Mouse (Mus musculus) midbrain, embryonic 13.5 days (tissue): ENCODE data around the gene Asap3. TPM values are rescaled to one million over a fixed set of nuclear protein-coding genes. Genes with fewer than 3 reads are reported as not detected.

ENCODE experiments used
- ATAC-seq: fragments of 200-750 bp; cut with Nextera tagmentation; 2 replicates; pipeline ENCODE4 v1.8.0; 2017; ENCODE audit warnings: mild to moderate bottlenecking, moderate TSS enrichment, moderate library complexity
- H3K27ac ChIP-seq: fragments of 300-500 bp; sonication (generic); 2 replicates; pipeline ENCODE4 v1.5.1; 2015; ENCODE audit warnings: inconsistent platforms, mild to moderate bottlenecking, moderate library complexity
- H3K27me3 ChIP-seq: fragments of 300-500 bp; sonication (generic); 2 replicates; pipeline ENCODE4 v1.6.1; 2015; ENCODE audit warnings: mild to moderate bottlenecking, inconsistent platforms
- H3K36me3 ChIP-seq: fragments of 300-500 bp; sonication (generic); 2 replicates; pipeline ENCODE4 v1.6.1; 2015; ENCODE audit warnings: mild to moderate bottlenecking, inconsistent platforms
- H3K4me1 ChIP-seq: fragments of 300-500 bp; sonication (generic); replicated peaks from 2 replicates; pipeline ENCODE4 v1.6.1; 2015; ENCODE audit warnings: inconsistent platforms
- H3K4me2 ChIP-seq: fragments of 300-500 bp; sonication (generic); replicated peaks from 2 replicates; pipeline ENCODE4 v1.6.1; 2015; ENCODE audit warnings: moderate library complexity, mild to moderate bottlenecking, inconsistent platforms
- H3K4me3 ChIP-seq: fragments of 300-500 bp; sonication (generic); replicated peaks from 2 replicates; pipeline ENCODE4 v1.5.1; 2015; ENCODE audit warnings: mild to moderate bottlenecking, inconsistent platforms
- H3K9ac ChIP-seq: fragments of 300-500 bp; sonication (generic); replicated peaks from 2 replicates; pipeline ENCODE4 v1.6.1; 2015; ENCODE audit warnings: mild to moderate bottlenecking, inconsistent platforms
- H3K9me3 ChIP-seq: fragments of 300-500 bp; sonication (generic); 2 replicates; pipeline ENCODE4 v1.6.1; 2016; ENCODE audit warnings: mild to moderate bottlenecking, inconsistent platforms
- WGBS: fragments of 180-500 bp; shearing (Covaris S2); methylation state at CpG from one replicate; pipeline ENCODE4 v1.1.7; 2015; 5-methylcytosine and 5-hydroxymethylcytosine counted together
- polyA plus RNA-seq: library from polyadenylated mRNA; unstranded; fragments of >200 nt; fragmentation: Nextera tagmentation; extraction: Ambion mirVana; gene quantifications from 2 replicates; pipeline ENCODE4 v1.2.1, GENCODE M21; 2015

Asap3 gene
- polyA plus RNA-seq, 1 experiment from 2014 or later = 4.5 TPM

DNA sequence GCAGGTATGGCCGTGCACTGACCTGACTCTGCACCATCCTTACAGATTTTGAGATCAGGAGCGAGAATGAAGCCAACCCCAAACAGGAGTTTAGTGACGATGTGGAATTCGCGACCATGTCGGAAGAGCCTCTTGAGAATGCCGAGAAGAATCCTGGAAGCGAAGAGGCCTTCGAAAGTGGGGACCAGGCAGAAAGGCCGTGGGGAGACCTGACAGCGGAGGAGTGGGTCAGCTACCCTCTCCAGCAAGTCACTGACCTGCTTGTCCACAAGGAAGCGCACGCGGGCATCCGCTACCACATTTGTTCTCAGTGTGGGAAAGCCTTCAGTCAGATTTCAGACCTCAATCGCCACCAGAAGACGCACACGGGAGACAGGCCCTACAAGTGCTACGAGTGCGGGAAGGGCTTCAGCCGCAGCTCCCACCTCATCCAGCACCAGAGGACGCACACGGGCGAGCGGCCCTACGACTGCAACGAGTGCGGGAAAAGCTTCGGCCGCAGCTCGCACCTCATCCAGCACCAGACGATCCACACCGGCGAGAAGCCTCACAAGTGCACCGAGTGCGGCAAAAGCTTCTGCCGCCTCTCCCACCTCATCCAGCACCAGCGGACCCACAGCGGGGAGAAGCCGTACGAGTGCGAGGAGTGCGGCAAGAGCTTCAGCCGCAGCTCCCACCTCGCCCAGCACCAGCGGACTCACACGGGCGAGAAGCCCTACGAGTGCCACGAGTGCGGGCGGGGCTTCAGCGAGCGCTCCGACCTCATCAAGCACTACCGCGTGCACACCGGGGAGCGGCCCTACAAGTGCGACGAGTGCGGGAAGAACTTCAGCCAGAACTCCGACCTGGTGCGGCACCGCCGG, 84.0 kb downstream of the Asap3 start:
- peaks cover 77% of the 10 kb centered on the region for H3K36me3 ChIP-seq
- H3K9ac ChIP-seq = peak overlapping the region; percentile 51
- H3K4me3 ChIP-seq = peak overlapping the region; percentile 15
- 0 out of 2 replicates have a peak, but pooled peaks cover 3% of the 10 kb centered on the region for H3K9me3 ChIP-seq
- H3K27me3 ChIP-seq = peaks cover 25% of the 10 kb centered on the region
- peaks cover 41% of the 10 kb centered on the region for H3K4me1 ChIP-seq
- WGBS = 25% methylated on average over 66 of the region's 66 CpGs
- H3K4me2 ChIP-seq = peak overlapping the region; percentile 42
- ATAC-seq = no peak
- H3K27ac ChIP-seq = no peak overlapping the region

- peaks cover 41% of the 10 kb centered on the region for H3K4me1 ChIP-seq
- H3K36me3 ChIP-seq = peaks cover 77% of the 10 kb centered on the region
- H3K9ac ChIP-seq = peak overlapping the region; percentile 51
- H3K27me3 ChIP-seq = peaks cover 25% of the 10 kb centered on the region
- peak overlapping the region; percentile 42 for H3K4me2 ChIP-seq
- ATAC-seq = no peak
- 0 out of 2 replicates have a peak, but pooled peaks cover 3% of the 10 kb centered on the region for H3K9me3 ChIP-seq
- no peak overlapping the region for H3K27ac ChIP-seq
- WGBS = 23% methylated on average over 39 of the region's 39 CpGs
- peak overlapping the region; percentile 15 for H3K4me3 ChIP-seq
Observed at GRCm38 (mm10) chr4:136290781-136291595, 84.8 kb downstream of the Asap3 start.

DNA sequence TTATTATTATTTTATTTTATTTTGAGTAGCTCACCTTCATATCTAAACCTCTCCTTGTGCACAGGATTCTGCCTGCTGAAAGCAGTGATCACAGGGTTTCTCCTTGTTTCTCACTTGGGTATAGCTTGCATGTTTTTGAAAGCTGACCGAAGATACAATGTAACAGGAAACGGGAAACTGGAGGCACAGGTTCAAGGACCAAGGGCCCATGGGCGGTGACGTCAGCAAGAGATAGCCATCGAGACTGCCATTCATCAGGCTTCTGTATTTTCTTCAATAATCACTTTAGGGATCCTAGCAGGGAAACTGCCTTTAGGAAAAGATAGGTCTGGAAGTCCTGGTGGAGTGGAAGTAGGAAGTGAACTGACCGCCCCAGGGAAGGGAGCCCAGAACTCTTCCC, 85.5 kb downstream of the Asap3 start:
- peaks cover 25% of the 10 kb centered on the region for H3K27me3 ChIP-seq
- no peak overlapping the region for H3K27ac ChIP-seq
- H3K9me3 ChIP-seq = 0 out of 2 replicates have a peak, but pooled peaks cover 3% of the 10 kb centered on the region
- no peak overlapping the region; the same call in 1 of the 2 replicates for H3K9ac ChIP-seq
- no peak for ATAC-seq
- 93% methylated on average over 6 of the region's 6 CpGs for WGBS
- peaks cover 36% of the 10 kb centered on the region for H3K4me1 ChIP-seq
- no peak overlapping the region for H3K4me3 ChIP-seq
- peaks cover 84% of the 10 kb centered on the region for H3K36me3 ChIP-seq
- H3K4me2 ChIP-seq = no peak overlapping the region; the same call in 1 of the 2 replicates

Other genes with a start within 250 kb of the Asap3 start
- 39.0 and 40.1 TPM in 2 replicates for gene Gale, start 242.6 kb upstream of the Asap3 start, polyA plus RNA-seq
- 190 and 210 TPM in 2 replicates for gene Lypla2, start 233.7 kb upstream of the Asap3 start, polyA plus RNA-seq
- gene Pithd1, start 219.1 kb upstream of the Asap3 start, polyA plus RNA-seq = 55.0 and 57.3 TPM in 2 replicates
- 27.8 and 30.1 TPM in 2 replicates for gene Eloa, start 184.6 kb upstream of the Asap3 start, polyA plus RNA-seq
- 333 and 348 TPM in 2 replicates for gene Rpl11, start 152.9 kb upstream of the Asap3 start, polyA plus RNA-seq
- gene Id3, start 62.9 kb upstream of the Asap3 start, polyA plus RNA-seq = 175 and 214 TPM in 2 replicates
- 3.8 and 4.0 TPM in 2 replicates for gene E2f2, start 34.0 kb upstream of the Asap3 start, polyA plus RNA-seq
- 0.87 and 1.1 TPM in 2 replicates for gene Tcea3, start 41.4 kb downstream of the Asap3 start, polyA plus RNA-seq
- gene Zfp46, start 78.3 kb downstream of the Asap3 start, polyA plus RNA-seq = 39.5 and 40.7 TPM in 2 replicates
- gene Hnrnpr, start 104.6 kb downstream of the Asap3 start, polyA plus RNA-seq = 254 and 270 TPM in 2 replicates
- gene Htr1d, start 217.2 kb downstream of the Asap3 start, polyA plus RNA-seq = 0.19 and 0.52 TPM in 2 replicates